Comparison of ENCODE assay signal across 9 mouse cellular contexts in the genomic region with DNA sequence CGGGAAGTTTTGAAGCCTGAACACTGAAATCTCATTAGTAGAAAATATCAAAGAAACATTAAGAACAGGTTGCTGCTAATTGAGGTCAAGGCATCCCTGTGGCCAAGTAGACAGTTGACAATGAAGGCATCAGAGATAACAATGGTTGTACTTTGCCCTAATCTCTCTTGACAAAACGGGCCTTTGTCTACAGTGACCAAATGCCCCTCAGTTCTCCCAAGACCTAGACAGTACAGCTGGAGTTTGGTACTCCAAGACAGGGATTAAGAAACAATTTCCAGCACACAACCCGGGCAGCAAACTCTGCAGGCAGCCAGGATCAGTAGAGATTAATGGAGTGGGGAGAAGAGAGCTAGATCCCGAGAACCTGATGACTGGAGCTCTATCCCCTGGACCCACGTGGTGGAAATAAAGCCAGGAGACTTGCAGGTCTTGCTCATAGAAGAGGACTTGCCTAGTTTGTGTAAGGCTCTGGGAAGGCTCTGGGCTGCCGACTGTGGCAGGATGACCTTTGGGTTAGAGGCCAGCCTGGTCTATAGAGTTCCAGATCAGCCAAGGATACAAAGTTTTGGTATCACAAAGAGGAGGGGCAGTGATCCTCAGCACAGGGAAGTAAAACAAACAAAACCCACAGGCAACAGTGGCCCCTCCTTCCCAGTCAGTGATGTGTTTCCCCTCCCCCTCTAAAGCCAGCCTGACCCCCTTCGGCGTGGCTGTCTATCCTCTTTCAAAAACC. TPM values are rescaled to one million over a fixed set of nuclear protein-coding genes. Genes with fewer than 3 reads are reported as not detected.
DNase-seq lines count a peak whose midpoint lies in the region; ATAC-seq lines count a peak whose summit lies in the region.
"Had no signal": no experiment of that assay in that cellular context is flagged by ENCODE, and none has a peak within 500 bp of the region (broad histone marks: within the 10 kb centered on the region; RNA-seq: fewer than 3 reads in every experiment).

No protein-coding gene starts in this region.

- ATAC-seq in midbrain, embryonic 11.5 days (ENCODE audit: low FRiP score), result no peak
- 0 out of 2 replicates have a peak, but pooled peaks have one; percentile 33 for ATAC-seq in embryonic facial prominence, embryonic 14.5 days (ENCODE audit: low read depth)
- ATAC-seq in limb, embryonic 15.5 days (ENCODE audit: insufficient number of reproducible peaks, low FRiP score, low TSS enrichment, low read depth), result no peak; the same call in 1 of the 2 replicates
- ATAC-seq in stomach, embryonic 16.5 days (ENCODE audit: insufficient read depth, low FRiP score), result no peak
- no peak for ATAC-seq in erythroid progenitor cell, adult 5-6 weeks (replicated peaks; ENCODE audit: low FRiP score, poor library complexity, severe bottlenecking)

- H3K9ac ChIP-seq in midbrain, embryonic 11.5 days (ENCODE audit: low read length), result no peak overlapping the region
- no peak overlapping the region for H3K9ac ChIP-seq in embryonic facial prominence, embryonic 14.5 days (ENCODE audit: low read depth, low read length)
- no peak overlapping the region for H3K9ac ChIP-seq in limb, embryonic 15.5 days
- no peak overlapping the region for H3K9ac ChIP-seq in stomach, embryonic 16.5 days (ENCODE audit: low read length)
- H3K9ac ChIP-seq: midbrain, embryonic 12.5 days had no signal

- H3K27me3 ChIP-seq in midbrain, embryonic 10.5 days (ENCODE audit: low read depth, poor library complexity, severe bottlenecking), result no peaks in the 10 kb centered on the region
- H3K27me3 ChIP-seq in midbrain, embryonic 11.5 days (ENCODE audit: control insufficient read depth, insufficient read depth, low read length), result no peaks in the 10 kb centered on the region
- H3K27me3 ChIP-seq in embryonic facial prominence, embryonic 14.5 days (replicated peaks; ENCODE audit: control insufficient read depth, insufficient read depth, low read length), result no peaks in the 10 kb centered on the region
- no peaks in the 10 kb centered on the region for H3K27me3 ChIP-seq in limb, embryonic 15.5 days
- no peaks in the 10 kb centered on the region for H3K27me3 ChIP-seq in stomach, embryonic 16.5 days (ENCODE audit: control insufficient read depth, insufficient read depth, low read length)
- H3K27me3 ChIP-seq: midbrain, embryonic 12.5 days had no signal

- H3K4me2 ChIP-seq in midbrain, embryonic 11.5 days, result no peak overlapping the region
- H3K4me2 ChIP-seq in embryonic facial prominence, embryonic 14.5 days (ENCODE audit: low read depth, low read length), result no peak overlapping the region
- H3K4me2 ChIP-seq in limb, embryonic 15.5 days, result no peak overlapping the region
- peak overlapping the region; percentile 10; the same call in 1 of the 2 replicates for H3K4me2 ChIP-seq in stomach, embryonic 16.5 days (ENCODE audit: low read depth, low read length)
- H3K4me2 ChIP-seq: midbrain, embryonic 12.5 days had no signal

- no peaks in the 10 kb centered on the region for H3K9me3 ChIP-seq in midbrain, embryonic 10.5 days (replicated peaks)
- H3K9me3 ChIP-seq in midbrain, embryonic 11.5 days (ENCODE audit: control insufficient read depth, low read length), result no peaks in the 10 kb centered on the region
- H3K9me3 ChIP-seq in embryonic facial prominence, embryonic 14.5 days (ENCODE audit: control insufficient read depth, low read length), result no peaks in the 10 kb centered on the region
- H3K9me3 ChIP-seq in limb, embryonic 15.5 days, result no peaks in the 10 kb centered on the region
- H3K9me3 ChIP-seq in stomach, embryonic 16.5 days (replicated peaks; ENCODE audit: control insufficient read depth, low read length), result no peaks in the 10 kb centered on the region
- H3K9me3 ChIP-seq: midbrain, embryonic 12.5 days had no signal

- peaks cover 26% of the 10 kb centered on the region for H3K36me3 ChIP-seq in midbrain, embryonic 10.5 days
- H3K36me3 ChIP-seq in midbrain, embryonic 11.5 days (ENCODE audit: control insufficient read depth, insufficient read depth, low read length), result no peaks in the 10 kb centered on the region
- no peaks in the 10 kb centered on the region for H3K36me3 ChIP-seq in embryonic facial prominence, embryonic 14.5 days (ENCODE audit: control insufficient read depth, insufficient read depth, low read length)
- H3K36me3 ChIP-seq in limb, embryonic 15.5 days, result no peaks in the 10 kb centered on the region
- no peaks in the 10 kb centered on the region for H3K36me3 ChIP-seq in stomach, embryonic 16.5 days (ENCODE audit: control insufficient read depth, insufficient read depth, low read length)

- H3K4me3 ChIP-seq in midbrain, embryonic 10.5 days, result no peak overlapping the region
- no peak overlapping the region for H3K4me3 ChIP-seq in midbrain, embryonic 11.5 days (ENCODE audit: low read depth, low read length)
- H3K4me3 ChIP-seq in embryonic facial prominence, embryonic 14.5 days (ENCODE audit: low read depth, low read length), result no peak overlapping the region
- no peak overlapping the region for H3K4me3 ChIP-seq in limb, embryonic 15.5 days
- H3K4me3 ChIP-seq in stomach, embryonic 16.5 days (replicated peaks; ENCODE audit: low read length), result no peak overlapping the region
- H3K4me3 ChIP-seq: midbrain, embryonic 12.5 days had no signal

- intact Hi-C loops in left cerebral cortex, postnatal 25 days (cut with DNase I), result no loop called here

- H3K4me1 ChIP-seq in midbrain, embryonic 10.5 days, result peaks cover 48% of the 10 kb centered on the region
- peaks cover 19% of the 10 kb centered on the region for H3K4me1 ChIP-seq in midbrain, embryonic 11.5 days (ENCODE audit: control insufficient read depth, insufficient read depth, low read length)
- H3K4me1 ChIP-seq in embryonic facial prominence, embryonic 14.5 days (ENCODE audit: control insufficient read depth, insufficient read depth, low read length), result peaks cover 8% of the 10 kb centered on the region
- peaks cover 19% of the 10 kb centered on the region for H3K4me1 ChIP-seq in limb, embryonic 15.5 days
- peaks cover 16% of the 10 kb centered on the region for H3K4me1 ChIP-seq in stomach, embryonic 16.5 days (ENCODE audit: control insufficient read depth, insufficient read depth, low read length)

- peak; percentile 34 for DNase-seq in midbrain, embryonic 10.5 days (ENCODE audit: low spot score)
- DNase-seq in midbrain, embryonic 11.5 days (ENCODE audit: low spot score, missing footprints), result no peak
- no peak for DNase-seq in embryonic facial prominence, embryonic 14.5 days (ENCODE audit: low spot score)
- DNase-seq in left cerebral cortex, postnatal 25 days (ENCODE audit: low spot score in 2 of 2), result no peak
- no peak for DNase-seq in cerebellum, postnatal 14 days

- 12% methylated on average over 8 of the region's 8 CpGs for WGBS in midbrain, embryonic 10.5 days
- 8% methylated on average over 8 of the region's 8 CpGs for WGBS in midbrain, embryonic 11.5 days
- WGBS in embryonic facial prominence, embryonic 14.5 days, result 22% methylated on average over 8 of the region's 8 CpGs
- 34% methylated on average over 8 of the region's 8 CpGs for whole genome bisulfite sequencing in limb, embryonic 15.5 days
- WGBS in stomach, embryonic 16.5 days, result 19% methylated on average over 8 of the region's 8 CpGs

- H3K27ac ChIP-seq in midbrain, embryonic 10.5 days (replicated peaks), result peak overlapping the region; percentile 53
- H3K27ac ChIP-seq in midbrain, embryonic 11.5 days (ENCODE audit: low read depth, low read length), result no peak overlapping the region; the same call in 1 of the 2 replicates
- H3K27ac ChIP-seq in embryonic facial prominence, embryonic 14.5 days (replicated peaks; ENCODE audit: low read depth, low read length), result peak overlapping the region; percentile 54
- peak overlapping the region; percentile 80 for H3K27ac ChIP-seq in limb, embryonic 15.5 days
- peak overlapping the region; percentile 79 for H3K27ac ChIP-seq in stomach, embryonic 16.5 days (ENCODE audit: low read length)
- H3K27ac ChIP-seq: midbrain, embryonic 12.5 days had no signal

RNA-seq across cellular contexts. Expression of a gene that starts 51.1 kb away (rescaled TPM):
- polyA plus RNA-seq in midbrain, embryonic 10.5 days (2016; fragmentation: Nextera tagmentation; extraction: Ambion mirVana), result 6.4 and 7.3 TPM in 2 replicates
- 7.4 and 7.6 TPM in 2 replicates for polyA plus RNA-seq in midbrain, embryonic 11.5 days (2014; fragmentation: Nextera tagmentation; extraction: Ambion mirVana)
- polyA plus RNA-seq in embryonic facial prominence, embryonic 14.5 days (2014; fragmentation: Nextera tagmentation; extraction: Ambion mirVana), result 5.9 and 6.4 TPM in 2 replicates
- polyA plus RNA-seq in limb, embryonic 15.5 days (2015; fragmentation: Nextera tagmentation; extraction: Ambion mirVana), result 5.7 and 6.9 TPM in 2 replicates
- 3.8 and 5.0 TPM in 2 replicates for polyA plus RNA-seq in stomach, embryonic 16.5 days (2015; fragmentation: Nextera tagmentation; extraction: Ambion mirVana)
- 10 to 100 TPM; 42.3 to 48.5 TPM for total RNA-seq in left cerebral cortex, postnatal 25 days (2021)
- total RNA-seq in erythroid progenitor cell, adult 5-6 weeks (2015; ENCODE audit: low replicate concordance), result 6.8 and 9.2 TPM in 2 replicates
- 2.4 and 2.8 TPM in 2 replicates for total RNA-seq in erythroid progenitor cell, adult 5-6 weeks (2017; ENCODE audit: low replicate concordance)
